Mouse (Mus musculus) liver, adult 2 months (tissue): Measurements from ENCODE around the gene Gpsm2.

Experiments used
- CTCF ChIP-seq: fragments of 200-500 bp; IDR thresholded peaks from 2 replicates; pipeline ENCODE4 v1.5.1; 2011; ENCODE audit warnings: low read depth, low read length, control low read depth
- POLR2A ChIP-seq: fragments of 200-500 bp; IDR thresholded peaks from 2 replicates; pipeline ENCODE4 v1.6.1; 2011; ENCODE audit warnings: low read length, control low read depth; ENCODE audit not compliant: insufficient read depth; ENCODE audit errors: extremely low read depth

DNA sequence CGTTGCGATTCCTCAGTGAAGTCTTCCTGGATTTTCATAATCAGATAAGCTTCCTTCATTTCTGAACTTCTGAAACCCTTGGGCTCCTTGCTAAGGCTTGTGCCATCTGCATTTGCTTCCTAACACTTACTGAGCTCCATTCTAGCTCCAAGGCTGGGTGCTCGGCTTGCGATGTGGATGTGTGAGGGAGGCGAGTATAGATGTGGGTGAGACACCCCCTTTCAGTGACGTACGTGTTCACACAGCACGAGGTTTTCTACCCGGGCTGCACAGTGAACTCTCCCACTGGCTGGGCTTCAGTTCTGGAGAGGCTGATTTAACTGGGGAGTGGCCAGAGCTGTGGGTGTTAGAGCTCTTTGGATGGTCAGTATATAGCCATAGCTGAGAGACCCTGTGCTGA lies 63.5 kb downstream of the Gpsm2 start:
- TF ChIP-seq CTCF = no peak
- no peak for TF ChIP-seq POLR2A
